Mouse (Mus musculus) hindbrain, postnatal 0 days (tissue): ENCODE measurements at regions not wholly inside any gene's neighbourhood (a gene's known extent, or its start where the extent isn't known, plus 50 kb on each side); places are given as distances from the start of the nearest gene placed in this dataset.
A peak's percentile ranks its signal among the peaks of the same experiment; 100 is the strongest.

Experiments
- ATAC-seq: fragments of 200-750 bp; cut with Nextera tagmentation; 2 replicates; pipeline ENCODE4 v1.8.0; 2017; ENCODE audit warnings: mild to moderate bottlenecking, moderate TSS enrichment, moderate library complexity
- DNase-seq: peaks from one replicate; pipeline ENCODE4 v3.0.0-alpha.2; 2015; ENCODE audit warnings: low spot score
- H3K27ac ChIP-seq: fragments of 300-500 bp; sonication (generic); 2 replicates; pipeline ENCODE4 v1.5.1; 2014; ENCODE audit warnings: mild to moderate bottlenecking
- H3K27me3 ChIP-seq: fragments of 300-500 bp; sonication (generic); 2 replicates; pipeline ENCODE4 v1.6.1; 2014; ENCODE audit warnings: low read length, mixed read lengths; ENCODE audit not compliant: insufficient read depth
- H3K36me3 ChIP-seq: fragments of 300-500 bp; sonication (generic); 2 replicates; pipeline ENCODE4 v1.6.1; 2014; ENCODE audit warnings: low read length, mixed read lengths; ENCODE audit not compliant: insufficient read depth
- H3K4me1 ChIP-seq: fragments of 300-500 bp; sonication (generic); 2 replicates; pipeline ENCODE4 v1.6.1; 2014; ENCODE audit warnings: antibody characterized with exemption, low read length, mixed read lengths; ENCODE audit not compliant: insufficient read depth
- H3K4me2 ChIP-seq: fragments of 300-500 bp; sonication (generic); 2 replicates; pipeline ENCODE4 v1.6.1; 2014; ENCODE audit warnings: low read depth, mild to moderate bottlenecking, low read length, moderate library complexity, mixed read lengths
- H3K4me3 ChIP-seq: fragments of 300-500 bp; sonication (generic); 2 replicates; pipeline ENCODE4 v1.5.1; 2014; ENCODE audit warnings: low read length
- H3K9ac ChIP-seq: fragments of 300-500 bp; sonication (generic); replicated peaks from 2 replicates; pipeline ENCODE4 v1.6.1; 2014; ENCODE audit warnings: mild to moderate bottlenecking, low read length, moderate library complexity, mixed read lengths
- H3K9me3 ChIP-seq: fragments of 300-500 bp; sonication (generic); 2 replicates; pipeline ENCODE4 v1.6.1; 2016; ENCODE audit warnings: low read length, mixed read lengths
- CTCF ChIP-seq: IDR thresholded peaks from 2 replicates; pipeline ENCODE4 v1.5.1; 2016; ENCODE audit warnings: antibody characterized with exemption, control low read depth, low read depth
- WGBS: fragments of 180-500 bp; shearing (Covaris S2); extraction: QIAGEN DNeasy Blood & Tissue Kit; methylation state at CpG from one replicate; pipeline ENCODE4 v1.1.7; 2014; 5-methylcytosine and 5-hydroxymethylcytosine counted together

GRCm38 (mm10) chr16:5545801-5546200 lies 290.0 kb upstream of the Eef2kmt start:
- H3K36me3 ChIP-seq, result no peaks in the 10 kb centered on the region
- H3K9me3 ChIP-seq, result no peaks in the 10 kb centered on the region
- H3K4me2 ChIP-seq, result no peak overlapping the region
- no peak overlapping the region for H3K9ac ChIP-seq
- no peak for ATAC-seq
- 46% methylated on average over 8 of the region's 8 CpGs for WGBS
- no peak overlapping the region for H3K27ac ChIP-seq
- no peaks in the 10 kb centered on the region for H3K27me3 ChIP-seq
- no peak for TF ChIP-seq CTCF
- H3K4me1 ChIP-seq, result no peaks in the 10 kb centered on the region
- DNase-seq, result no peak
- no peak overlapping the region for H3K4me3 ChIP-seq

GRCm38 (mm10) chr16:5544436-5544835 lies 288.7 kb upstream of the Eef2kmt start:
- DNase-seq (no peak), ATAC-seq (no peak)
- Histone ChIP-seq H3K4me1 (no peaks in the 10 kb centered on the region), H3K9me3 (no peaks in the 10 kb centered on the region), H3K27ac (no peak overlapping the region), H3K4me2 (no peak overlapping the region), H3K27me3 (no peaks in the 10 kb centered on the region), H3K4me3 (no peak overlapping the region), H3K36me3 (no peaks in the 10 kb centered on the region), H3K9ac (no peak overlapping the region)
- 0 out of 2 replicates have a peak, but pooled peaks have one; percentile 7 for TF ChIP-seq CTCF
- 81% methylated on average over 2 of the region's 2 CpGs for WGBS

GRCm38 (mm10) chr16:5538836-5539510 lies 283.2 kb upstream of the Eef2kmt start:
- no peak overlapping the region for H3K27ac ChIP-seq
- no peaks in the 10 kb centered on the region for H3K36me3 ChIP-seq
- no peak for DNase-seq
- no peak overlapping the region for H3K9ac ChIP-seq
- peak; percentile 24; the same call in 1 of the 2 replicates for TF ChIP-seq CTCF
- WGBS, result 49% methylated on average over 10 of the region's 10 CpGs
- ATAC-seq, result no peak
- H3K4me3 ChIP-seq, result no peak overlapping the region
- H3K4me2 ChIP-seq, result no peak overlapping the region
- H3K4me1 ChIP-seq, result 0 out of 2 replicates have a peak, but pooled peaks cover 3% of the 10 kb centered on the region
- H3K9me3 ChIP-seq, result no peaks in the 10 kb centered on the region
- no peaks in the 10 kb centered on the region for H3K27me3 ChIP-seq

GRCm38 (mm10) chr16:5537286-5538204 lies 281.8 kb upstream of the Eef2kmt start:
- ATAC-seq, result no peak

GRCm38 (mm10) chr16:5536515-5536972 lies 280.8 kb upstream of the Eef2kmt start:
- 25% methylated on average over 14 of the region's 14 CpGs for WGBS
- Histone ChIP-seq H3K27ac (no peak overlapping the region), H3K27me3 (no peaks in the 10 kb centered on the region), H3K9ac (no peak overlapping the region), H3K4me2 (no peak overlapping the region), H3K4me3 (no peak overlapping the region), H3K9me3 (no peaks in the 10 kb centered on the region), H3K4me1 (0 out of 2 replicates have a peak, but pooled peaks cover 3% of the 10 kb centered on the region), H3K36me3 (no peaks in the 10 kb centered on the region)
- no peak for TF ChIP-seq CTCF
- no peak for DNase-seq
- ATAC-seq, result no peak

More at GRCm38 (mm10) chr16:5537286-5538204, 281.8 kb upstream of the Eef2kmt start:
- Histone ChIP-seq H3K27me3 (no peaks in the 10 kb centered on the region), H3K27ac (no peak overlapping the region), H3K4me1 (0 out of 2 replicates have a peak, but pooled peaks cover 3% of the 10 kb centered on the region), H3K4me3 (no peak overlapping the region), H3K36me3 (no peaks in the 10 kb centered on the region), H3K9ac (no peak overlapping the region), H3K4me2 (no peak overlapping the region), H3K9me3 (no peaks in the 10 kb centered on the region)
- DNase-seq, result peak; percentile 40
- TF ChIP-seq CTCF, result peak; percentile 61
- WGBS, result 54% methylated on average over 11 of the region's 11 CpGs

- H3K4me2 ChIP-seq, result no peak overlapping the region
- no peak for TF ChIP-seq CTCF
- H3K4me1 ChIP-seq, result 0 out of 2 replicates have a peak, but pooled peaks cover 3% of the 10 kb centered on the region
- WGBS, result 49% methylated on average over 8 of the region's 8 CpGs
- no peak overlapping the region for H3K9ac ChIP-seq
- H3K4me3 ChIP-seq, result no peak overlapping the region
- no peak overlapping the region for H3K27ac ChIP-seq
- DNase-seq (no peak), ATAC-seq (no peak)
- no peaks in the 10 kb centered on the region for H3K9me3 ChIP-seq
- no peaks in the 10 kb centered on the region for H3K36me3 ChIP-seq
- no peaks in the 10 kb centered on the region for H3K27me3 ChIP-seq
These were observed 279.6 kb upstream of the Eef2kmt start for GRCm38 (mm10) chr16:5535414-5535813.
